Mouse (Mus musculus): ENCODE data around the gene Mdp1.

The Mdp1 gene

DNA sequence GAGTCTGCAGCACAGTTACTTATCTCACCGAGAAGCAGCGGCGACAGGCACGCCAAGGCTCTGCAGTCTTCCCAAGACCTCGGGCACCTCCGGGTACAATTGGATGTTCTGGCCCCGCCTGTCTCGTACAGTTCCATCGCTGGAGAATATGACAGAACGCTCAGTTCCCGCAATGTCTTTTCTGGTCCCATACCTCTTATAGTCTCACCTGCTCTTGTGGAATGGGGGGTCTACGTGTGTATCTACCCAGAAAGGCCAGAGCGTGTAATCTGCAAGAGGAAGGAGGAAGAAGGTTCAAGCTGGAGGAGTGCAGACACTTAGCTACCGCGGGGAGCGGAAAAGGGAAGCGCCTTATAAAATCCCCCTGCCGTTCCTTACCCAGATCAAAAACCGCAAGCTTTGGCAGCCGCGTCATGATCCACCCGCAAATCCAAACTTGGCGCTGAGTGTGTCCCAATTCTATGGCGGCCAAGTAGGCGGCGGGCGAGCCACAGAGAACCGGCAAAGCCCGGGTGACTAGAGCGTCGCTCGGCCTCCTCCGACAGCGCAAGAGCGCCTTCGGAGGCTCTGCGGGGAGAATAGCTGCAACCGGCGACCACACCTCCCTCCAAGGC, at the start of gene Mdp1:
Mdp1 (minus strand) TSS at position 549 of the 614 bp plus-strand sequence.
- DNase-seq (ENCODE audit: extremely low read depth, insufficient read length, low spot score), result peak; percentile 81

GRCm38 (mm10) chr14:55709509-55709908, 49.2 kb upstream of the Mdp1 start:
- DNase-seq (ENCODE audit: extremely low read depth, insufficient read length, low spot score), result no peak

GRCm38 (mm10) chr14:55707397-55707796, 47.1 kb upstream of the Mdp1 start:
- DNase-seq (ENCODE audit: extremely low read depth, insufficient read length, low spot score), result no peak

DNA sequence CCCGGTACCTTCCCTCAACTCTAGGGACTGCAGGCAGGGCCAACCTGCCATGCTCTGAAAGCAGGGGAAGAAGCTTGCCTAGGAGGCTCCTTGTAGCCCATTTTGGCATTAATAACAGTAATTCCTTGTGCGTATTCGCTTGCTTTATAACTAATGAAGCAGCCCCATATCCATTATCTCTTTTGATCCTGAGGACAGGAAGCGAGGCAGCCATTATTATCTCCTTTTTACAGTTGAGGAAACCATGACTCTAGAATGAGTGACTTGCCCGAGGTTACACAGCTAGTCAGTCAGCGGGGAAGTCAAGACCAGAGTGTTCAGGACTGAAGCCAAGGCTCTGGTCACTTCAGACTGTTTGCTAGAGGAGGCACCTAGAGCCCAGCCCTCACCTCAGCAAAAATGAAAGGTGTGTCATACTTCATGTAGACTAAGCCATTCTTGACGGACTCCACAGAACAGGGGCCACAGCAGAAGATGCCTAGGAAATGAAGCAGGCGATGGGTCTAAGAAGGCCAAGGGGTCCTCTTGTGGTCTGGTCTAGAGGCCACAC, 45.8 kb upstream of the Mdp1 start:
- no peak for DNase-seq (ENCODE audit: extremely low read depth, insufficient read length, low spot score)

DNA sequence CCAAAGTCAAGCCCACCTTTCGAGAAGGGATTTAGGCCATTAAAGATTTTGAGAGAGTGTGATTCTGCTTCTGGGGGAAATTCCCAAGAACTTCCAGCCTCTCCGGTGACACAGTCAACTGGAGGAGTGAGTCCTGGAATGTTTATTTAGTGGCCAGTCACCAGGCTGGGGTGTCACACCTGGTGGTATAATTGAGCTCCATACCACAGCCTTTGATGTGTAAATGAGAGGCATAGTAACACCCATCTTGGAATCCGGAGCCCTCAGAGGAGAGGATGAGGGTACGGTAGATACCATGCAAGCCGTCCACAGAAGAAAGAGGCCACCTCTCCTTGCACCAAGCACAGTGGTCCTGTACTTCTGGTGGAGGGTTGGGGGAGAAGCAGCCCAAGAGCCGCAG, 42.5 kb upstream of the Mdp1 start:
- no peak for DNase-seq (ENCODE audit: extremely low read depth, insufficient read length, low spot score)

DNA sequence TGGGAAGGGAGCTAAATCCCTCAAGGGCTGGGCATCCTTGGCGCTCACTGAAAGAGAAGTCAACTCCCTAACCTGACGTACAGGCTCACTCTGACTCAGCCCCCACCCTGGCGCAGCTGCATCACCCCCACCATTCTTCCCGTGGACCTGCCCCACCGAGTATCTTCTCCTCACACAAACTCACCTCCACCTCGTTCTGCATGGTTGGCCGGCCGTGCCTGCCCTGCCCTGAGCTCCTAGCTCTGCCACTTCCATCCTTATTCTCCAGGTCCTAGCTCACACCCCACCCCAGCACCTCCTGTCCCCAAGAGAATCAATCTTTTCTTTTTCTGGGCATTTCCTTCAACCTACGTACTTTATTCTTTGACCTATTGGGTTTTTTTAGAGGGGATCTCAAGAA, 40.8 kb upstream of the Mdp1 start:
- no peak for DNase-seq (ENCODE audit: extremely low read depth, insufficient read length, low spot score)

DNA sequence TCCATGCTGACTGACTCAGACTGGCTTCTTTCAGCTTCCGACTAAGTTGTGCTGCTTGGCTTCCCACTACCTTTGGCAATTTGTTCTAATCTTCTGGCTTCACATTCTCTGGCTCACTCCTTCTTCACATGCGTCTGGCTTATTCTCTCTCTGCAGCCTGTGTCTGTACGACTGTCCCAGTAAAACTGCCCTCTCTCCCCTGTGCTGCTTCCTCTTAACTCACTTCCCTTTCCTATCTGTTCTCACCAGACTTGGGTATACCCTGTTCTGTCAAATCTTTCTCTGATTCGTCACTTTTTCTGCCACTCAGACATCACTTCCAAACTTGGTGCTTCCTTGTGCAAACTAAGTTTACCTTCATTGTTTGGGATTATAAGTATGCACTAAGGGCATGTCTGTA, 36.9 kb upstream of the Mdp1 start:
- DNase-seq (ENCODE audit: extremely low read depth, insufficient read length, low spot score), result no peak

- DNase-seq (ENCODE audit: extremely low read depth, insufficient read length, low spot score), result no peak
Observed at GRCm38 (mm10) chr14:55689433-55689832, 29.1 kb upstream of the Mdp1 start.

DNA sequence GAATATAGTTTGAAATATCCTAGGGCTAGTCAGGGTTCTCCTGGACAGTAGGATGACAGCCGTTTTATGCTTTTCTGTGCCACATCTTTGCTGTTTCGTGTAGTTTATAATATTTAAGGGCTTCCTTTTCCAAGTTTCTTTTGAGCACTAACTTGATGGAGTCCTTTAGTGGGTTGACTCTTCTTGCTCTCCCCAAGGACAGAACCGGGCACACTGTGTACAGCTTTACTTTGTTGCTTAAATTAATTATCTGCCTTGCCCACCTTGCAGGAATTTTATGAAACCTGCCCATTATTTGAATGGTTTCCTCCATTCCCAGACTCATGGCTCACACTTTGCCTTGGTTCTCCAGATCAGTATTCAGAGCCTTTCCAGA, 21.8 kb upstream of the Mdp1 start:
- DNase-seq (ENCODE audit: extremely low read depth, insufficient read length, low spot score), result no peak

DNA sequence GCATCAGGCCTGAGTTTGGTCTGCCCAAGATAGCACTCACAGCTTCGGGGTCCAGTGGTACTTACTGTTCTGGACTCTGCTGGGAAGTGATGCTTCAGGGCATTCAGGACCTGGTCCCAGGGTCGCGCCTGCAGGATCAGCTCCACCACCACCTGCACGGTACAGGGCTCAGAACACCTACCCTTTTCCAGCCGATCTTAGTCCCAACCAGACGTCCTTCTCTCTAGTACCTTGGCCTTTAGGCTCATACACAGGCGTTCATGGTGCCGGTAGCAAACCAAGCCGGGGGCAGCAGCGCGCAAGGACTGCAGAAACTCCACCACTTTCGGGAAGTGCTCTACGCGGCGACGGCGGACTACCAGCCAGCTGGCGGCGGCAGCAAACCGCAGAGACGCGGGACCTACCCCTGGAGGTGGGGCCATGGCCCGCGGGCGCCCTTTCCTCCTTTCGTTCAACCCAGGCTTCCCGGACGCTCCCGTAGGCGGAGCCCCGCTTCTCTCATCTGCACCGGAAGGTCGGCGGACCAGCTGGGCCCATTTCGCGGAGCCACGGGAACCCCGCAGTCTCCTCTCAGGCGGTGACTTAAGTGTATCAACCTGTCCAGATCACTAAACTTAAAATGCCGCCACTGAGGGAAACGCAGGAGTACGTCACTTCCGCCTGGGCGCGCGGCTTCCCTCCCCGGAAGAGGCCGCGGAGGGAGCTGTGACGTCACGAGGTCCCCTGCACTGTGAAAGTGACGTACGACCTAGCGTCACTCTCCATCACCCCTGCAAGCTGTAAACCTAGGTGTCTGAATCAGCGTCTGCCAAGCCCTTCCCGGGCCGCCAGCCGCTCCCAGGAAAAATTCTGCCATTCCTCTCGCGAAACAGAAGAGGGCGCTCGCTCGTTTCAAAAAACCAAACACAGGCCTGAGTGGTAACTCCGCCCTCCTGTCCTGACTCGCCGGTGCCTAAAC, 21.1 kb upstream of the Mdp1 start, which contains the start of gene Tinf2:
Tinf2 (minus strand) TSS at position 661 of the 958 bp plus-strand sequence.
- peak; percentile 96 for DNase-seq (ENCODE audit: extremely low read depth, insufficient read length, low spot score)

- no peak for DNase-seq (ENCODE audit: extremely low read depth, insufficient read length, low spot score)
Observed at GRCm38 (mm10) chr14:55677615-55678014, 17.3 kb upstream of the Mdp1 start.

DNA sequence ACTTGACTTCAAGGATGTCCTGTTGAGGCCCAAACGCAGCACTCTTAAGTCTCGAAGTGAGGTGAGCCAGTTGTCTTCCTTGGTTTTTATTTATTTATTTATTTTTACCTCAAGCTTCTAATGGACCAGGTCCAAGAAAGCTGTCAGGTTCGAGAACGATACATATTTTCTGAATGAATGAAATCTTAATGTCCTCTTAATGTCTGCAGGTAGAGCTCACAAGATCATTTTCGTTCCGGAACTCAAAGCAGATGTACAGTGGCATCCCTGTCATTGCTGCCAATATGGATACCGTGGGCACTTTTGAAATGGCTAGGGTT, 12.4 kb upstream of the Mdp1 start:
- DNase-seq (ENCODE audit: extremely low read depth, insufficient read length, low spot score), result no peak

DNA sequence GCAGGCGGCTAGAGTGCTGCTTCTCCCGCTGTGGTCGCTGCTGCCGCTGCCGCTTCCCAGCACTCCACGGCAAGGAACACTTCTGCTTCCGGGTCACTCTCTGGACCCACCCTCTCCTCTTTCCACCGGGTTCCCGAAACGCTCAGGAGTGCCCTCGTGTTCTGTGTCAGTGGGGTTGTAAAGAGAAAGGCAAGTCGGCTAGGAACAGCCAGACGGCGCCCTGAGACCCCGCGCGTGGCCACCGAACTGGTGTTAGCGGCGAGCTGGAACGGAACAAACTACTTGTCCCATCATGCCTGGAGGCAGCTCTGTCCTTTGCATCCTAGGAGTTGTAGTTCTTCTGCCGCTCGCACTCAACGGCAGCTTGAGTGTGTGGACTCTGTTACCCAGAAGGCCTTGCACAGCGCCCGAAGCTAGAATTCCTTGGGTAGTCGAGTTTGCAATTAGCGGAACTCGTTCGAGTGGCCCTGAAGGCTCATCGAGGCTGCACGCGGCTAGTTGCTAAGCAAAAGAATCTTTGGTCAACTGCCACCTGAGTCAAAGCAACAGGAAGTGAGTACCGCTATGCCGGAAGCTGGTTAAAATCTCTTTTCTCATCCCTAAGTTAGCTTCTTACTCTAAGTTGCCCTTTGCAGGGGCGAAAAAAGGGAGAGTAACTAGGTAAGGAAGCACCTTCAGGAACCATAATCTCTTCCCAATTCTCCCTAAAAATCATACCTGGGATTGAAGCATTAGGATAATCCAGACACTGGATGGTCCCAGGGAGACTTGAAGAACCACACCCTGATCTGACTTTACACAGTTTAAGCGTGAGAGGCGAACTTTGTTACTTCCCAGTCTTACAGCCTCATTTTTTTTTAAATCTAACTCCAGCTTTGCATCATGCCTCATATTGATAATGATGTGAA, 11.8 kb upstream of the Mdp1 start, which contains the start of the genes Gmpr2 and Nedd8:
Gmpr2 (plus strand) TSS at position 109 of the 908 bp plus-strand sequence.
Nedd8 (minus strand) TSS at position 292 of the 908 bp plus-strand sequence.
- DNase-seq (ENCODE audit: extremely low read depth, insufficient read length, low spot score), result peak; percentile 92

GRCm38 (mm10) chr14:55671486-55671832, 11.2 kb upstream of the Mdp1 start:
- DNase-seq (ENCODE audit: extremely low read depth, insufficient read length, low spot score), result no peak

- no peak for DNase-seq (ENCODE audit: extremely low read depth, insufficient read length, low spot score)
Observed at GRCm38 (mm10) chr14:55660636-55661035, 328 bp upstream of the Mdp1 start.

- no peak for DNase-seq (ENCODE audit: extremely low read depth, insufficient read length, low spot score)
Observed at GRCm38 (mm10) chr14:55658011-55658410, 2.3 kb downstream of the Mdp1 start.

- no peak for DNase-seq (ENCODE audit: extremely low read depth, insufficient read length, low spot score)
Observed at GRCm38 (mm10) chr14:55656935-55657334, 3.4 kb downstream of the Mdp1 start.

DNA sequence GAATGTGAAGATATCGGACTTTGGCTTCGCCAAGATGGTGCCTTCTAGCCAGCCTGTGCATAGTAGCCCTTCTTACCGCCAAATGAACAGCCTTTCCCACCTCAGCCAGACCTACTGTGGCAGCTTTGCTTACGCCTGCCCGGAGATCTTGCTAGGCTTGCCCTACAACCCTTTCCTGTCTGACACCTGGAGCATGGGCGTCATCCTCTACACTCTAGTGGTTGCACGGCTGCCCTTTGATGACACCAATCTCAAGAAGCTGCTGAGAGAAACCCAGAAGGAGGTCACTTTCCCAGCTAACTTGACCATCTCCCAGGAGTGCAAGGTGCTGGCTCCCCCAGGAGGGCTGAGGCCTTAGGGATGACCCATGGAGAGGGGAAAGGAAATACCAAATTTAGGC, 8.8 kb downstream of the Mdp1 start:
- no peak for DNase-seq (ENCODE audit: extremely low read depth, insufficient read length, low spot score)

- no peak for DNase-seq (ENCODE audit: extremely low read depth, insufficient read length, low spot score)
Observed at GRCm38 (mm10) chr14:55649884-55650283, 10.4 kb downstream of the Mdp1 start, which contains the start of gene Tssk4. Tssk4 (plus strand) TSS chr14:55650184.

- DNase-seq (ENCODE audit: extremely low read depth, insufficient read length, low spot score), result no peak
Observed at GRCm38 (mm10) chr14:55644261-55644888, 15.9 kb downstream of the Mdp1 start.

Data from 3134 (cell line).